Mouse (Mus musculus) left cerebral cortex, adult 2 months (tissue): ENCODE data around the gene Gm5148. TPM values are rescaled to one million over a fixed set of nuclear protein-coding genes. Genes with fewer than 3 reads are reported as not detected.

Source experiments
- DNase-seq, 2 experiments: peaks; one replicate each; pipeline ENCODE4 v3.0.0; 2021 to 2022; ENCODE audit warnings: low spot score in 2 of 2, mixed read lengths in 1 of 2; ENCODE audit errors: extremely low spot score in 1 of 2
- H3K27ac ChIP-seq: fragments of 200-600 bp; 2 replicates; pipeline ENCODE4 v1.8.1; 2022
- H3K4me3 ChIP-seq: fragments of 200-600 bp; 2 replicates; pipeline ENCODE4 v1.8.1; 2022
- CTCF ChIP-seq: fragments of 200-600 bp; IDR thresholded peaks from 2 replicates; pipeline ENCODE4 v1.8.1; 2022; ENCODE audit warnings: antibody characterized with exemption, mild to moderate bottlenecking, moderate library complexity
- intact Hi-C: fragments of 180-260 bp; cut with DNase I; formaldehyde crosslinking; loops from one replicate; pipeline ENCODE4 v1.15.1; 2025
- total RNA-seq, 2 experiments: library from RNA; stranded (reverse); gene quantifications; 2 replicates each; pipeline ENCODE4 v1.2.3; 2021

Gene Gm5148
- total RNA-seq, 2 experiments from 2014 or later: 3.5 to 3.7 TPM

- no peak for TF ChIP-seq CTCF
- intact Hi-C loops: no loop called here
- DNase-seq: no peak
- Histone ChIP-seq H3K27ac (peak overlapping the region; percentile 24; the same call in 1 of the 2 replicates), H3K4me3 (no peak overlapping the region; the same call in 1 of the 2 replicates)
Measured at GRCm38 (mm10) chr3:37758124-37758523, 33.8 kb upstream of the Gm5148 start.

- intact Hi-C loops: no loop called here
- no peak overlapping the region for H3K4me3 ChIP-seq
- DNase-seq: no peak
- no peak overlapping the region for H3K27ac ChIP-seq
- TF ChIP-seq CTCF: no peak
Measured at GRCm38 (mm10) chr3:37757613-37758012, 33.3 kb upstream of the Gm5148 start.

- Histone ChIP-seq H3K4me3 (no peak overlapping the region), H3K27ac (no peak overlapping the region)
- intact Hi-C loops: no loop called here
- no peak for TF ChIP-seq CTCF
- no peak for DNase-seq
Measured at GRCm38 (mm10) chr3:37756005-37756404, 31.7 kb upstream of the Gm5148 start.

GRCm38 (mm10) chr3:37754639-37755038, 30.3 kb upstream of the Gm5148 start:
- no peak for DNase-seq
- Histone ChIP-seq H3K4me3 (no peak overlapping the region), H3K27ac (no peak overlapping the region)
- no peak for TF ChIP-seq CTCF
- intact Hi-C loops: no loop called here

- intact Hi-C loops: no loop called here
- DNase-seq: no peak
- Histone ChIP-seq H3K27ac (no peak overlapping the region), H3K4me3 (no peak overlapping the region)
- no peak for TF ChIP-seq CTCF
Measured at GRCm38 (mm10) chr3:37753148-37753547, 28.9 kb upstream of the Gm5148 start.

GRCm38 (mm10) chr3:37748002-37748733, 23.9 kb upstream of the Gm5148 start:
- Histone ChIP-seq H3K27ac (no peak overlapping the region), H3K4me3 (no peak overlapping the region)
- DNase-seq: no peak
- TF ChIP-seq CTCF: no peak
- intact Hi-C loops: no loop called here

GRCm38 (mm10) chr3:37747258-37748001, 23.1 kb upstream of the Gm5148 start:
- Histone ChIP-seq H3K27ac (no peak overlapping the region), H3K4me3 (no peak overlapping the region)
- TF ChIP-seq CTCF: no peak
- intact Hi-C loops: no loop called here
- DNase-seq: no peak

GRCm38 (mm10) chr3:37744050-37744449, 19.8 kb upstream of the Gm5148 start:
- TF ChIP-seq CTCF: no peak
- Histone ChIP-seq H3K4me3 (no peak overlapping the region), H3K27ac (no peak overlapping the region)
- no peak for DNase-seq
- intact Hi-C loops: no loop called here

GRCm38 (mm10) chr3:37739996-37740395, 15.7 kb upstream of the Gm5148 start:
- DNase-seq: no peak
- TF ChIP-seq CTCF: no peak
- H3K4me3 ChIP-seq: no peak overlapping the region
- intact Hi-C loops: loop anchor here (5.0 kb wide), 1 partner anchor 98 kb away; no protein-coding TSS in a partner anchor
- no peak overlapping the region for H3K27ac ChIP-seq

- Histone ChIP-seq H3K4me3 (no peak overlapping the region), H3K27ac (no peak overlapping the region)
- TF ChIP-seq CTCF: no peak
- DNase-seq: no peak
- intact Hi-C loops: loop anchor here (5.0 kb wide), 1 partner anchor 96 kb away; no protein-coding TSS in a partner anchor
Measured at GRCm38 (mm10) chr3:37738171-37738950, 14.1 kb upstream of the Gm5148 start.

- H3K27ac ChIP-seq: no peak overlapping the region
- no peak overlapping the region for H3K4me3 ChIP-seq
- DNase-seq: peak; percentile 24 to 52
- TF ChIP-seq CTCF: no peak
- intact Hi-C loops: loop anchor here (5.0 kb wide), 1 partner anchor 95 kb away; no protein-coding TSS in a partner anchor
Measured at GRCm38 (mm10) chr3:37737407-37737806, 13.1 kb upstream of the Gm5148 start.

GRCm38 (mm10) chr3:37735166-37735565, 10.9 kb upstream of the Gm5148 start:
- H3K27ac ChIP-seq: no peak overlapping the region
- no peak overlapping the region for H3K4me3 ChIP-seq
- intact Hi-C loops: loop anchor here (5.0 kb wide), 1 partner anchor 93 kb away; no protein-coding TSS in a partner anchor
- no peak for DNase-seq
- TF ChIP-seq CTCF: no peak
